Mouse (Mus musculus): ENCODE results near the gene Calcoco1. TPM values are rescaled to one million over a fixed set of nuclear protein-coding genes. Genes with fewer than 3 reads are reported as not detected.
A peak's percentile ranks its signal among the peaks of the same experiment; 100 is the strongest.

Calcoco1 gene
- polyA plus RNA-seq (2015; fragmentation: Nextera tagmentation; extraction: Ambion mirVana), result 84.4 and 85.7 TPM in 2 replicates

GRCm38 (mm10) chr15:102721980-102722475 is at the start of gene Calcoco1:
TSS of gene Calcoco1 (minus strand) at chr15:102722178.
- Histone ChIP-seq H3K9me3 (replicated peaks; ENCODE audit: control insufficient read depth, low read length) (no peaks in the 10 kb centered on the region), H3K4me3 (ENCODE audit: low read length) (peak within 1 kb of the TSS; percentile 89), H3K27me3 (ENCODE audit: control insufficient read depth, insufficient read depth, low read length) (no peaks in the 10 kb centered on the region), H3K36me3 (ENCODE audit: control insufficient read depth, insufficient read depth) (peaks cover 18% of the 10 kb centered on the region), H3K4me2 (ENCODE audit: low read depth, low read length) (peak within 1 kb of the TSS; percentile 91), H3K27ac (ENCODE audit: low read length) (peak within 1 kb of the TSS; percentile 91), H3K4me1 (ENCODE audit: control insufficient read depth, insufficient read depth, low read length) (peaks cover 15% of the 10 kb centered on the region), H3K9ac (ENCODE audit: low read length) (peak within 1 kb of the TSS; percentile 87)
- peak; percentile 98 for ATAC-seq (replicated peaks; ENCODE audit: extremely low read depth, insufficient read depth, low FRiP score)
- under 1% methylated on average over 27 of the region's 27 CpGs for WGBS

GRCm38 (mm10) chr15:102770866-102771265 is 48.9 kb upstream of the Calcoco1 start:
- H3K9ac ChIP-seq (ENCODE audit: low read length), result no peak overlapping the region
- no peak overlapping the region for H3K4me2 ChIP-seq (ENCODE audit: low read depth, low read length)
- 33% methylated on average over 7 of the region's 7 CpGs for WGBS
- H3K4me3 ChIP-seq (ENCODE audit: low read length), result no peak overlapping the region
- no peaks in the 10 kb centered on the region for H3K36me3 ChIP-seq (ENCODE audit: control insufficient read depth, insufficient read depth)
- H3K9me3 ChIP-seq (replicated peaks; ENCODE audit: control insufficient read depth, low read length), result no peaks in the 10 kb centered on the region
- ATAC-seq (replicated peaks; ENCODE audit: extremely low read depth, insufficient read depth, low FRiP score), result no peak
- no peak overlapping the region for H3K27ac ChIP-seq (ENCODE audit: low read length)
- no peaks in the 10 kb centered on the region for H3K4me1 ChIP-seq (ENCODE audit: control insufficient read depth, insufficient read depth, low read length)
- H3K27me3 ChIP-seq (ENCODE audit: control insufficient read depth, insufficient read depth, low read length), result peaks cover 5% of the 10 kb centered on the region

- Histone ChIP-seq H3K27ac (ENCODE audit: low read length) (no peak overlapping the region), H3K36me3 (ENCODE audit: control insufficient read depth, insufficient read depth) (no peaks in the 10 kb centered on the region), H3K27me3 (ENCODE audit: control insufficient read depth, insufficient read depth, low read length) (peaks cover 41% of the 10 kb centered on the region), H3K4me2 (ENCODE audit: low read depth, low read length) (no peak overlapping the region), H3K9me3 (replicated peaks; ENCODE audit: control insufficient read depth, low read length) (no peaks in the 10 kb centered on the region), H3K4me1 (ENCODE audit: control insufficient read depth, insufficient read depth, low read length) (no peaks in the 10 kb centered on the region), H3K9ac (ENCODE audit: low read length) (no peak overlapping the region), H3K4me3 (ENCODE audit: low read length) (no peak overlapping the region)
- WGBS, result 28% methylated on average over 2 of the region's 2 CpGs
- no peak for ATAC-seq (replicated peaks; ENCODE audit: extremely low read depth, insufficient read depth, low FRiP score)
Observed at GRCm38 (mm10) chr15:102765207-102765606, 43.2 kb upstream of the Calcoco1 start.

GRCm38 (mm10) chr15:102761745-102762378 is 39.9 kb upstream of the Calcoco1 start:
- Histone ChIP-seq H3K9me3 (replicated peaks; ENCODE audit: control insufficient read depth, low read length) (peaks cover 4% of the 10 kb centered on the region; the same call in 1 of the 2 replicates), H3K4me3 (ENCODE audit: low read length) (no peak overlapping the region), H3K4me2 (ENCODE audit: low read depth, low read length) (no peak overlapping the region), H3K4me1 (ENCODE audit: control insufficient read depth, insufficient read depth, low read length) (no peaks in the 10 kb centered on the region), H3K9ac (ENCODE audit: low read length) (no peak overlapping the region), H3K27ac (ENCODE audit: low read length) (no peak overlapping the region), H3K27me3 (ENCODE audit: control insufficient read depth, insufficient read depth, low read length) (peaks cover 49% of the 10 kb centered on the region), H3K36me3 (ENCODE audit: control insufficient read depth, insufficient read depth) (no peaks in the 10 kb centered on the region)
- 10% methylated on average over 7 of the region's 7 CpGs for WGBS
- no peak; the same call in 1 of the 2 replicates for ATAC-seq (replicated peaks; ENCODE audit: extremely low read depth, insufficient read depth, low FRiP score)

- 94% methylated on average over 1 of the region's 1 CpGs for WGBS
- Histone ChIP-seq H3K36me3 (ENCODE audit: control insufficient read depth, insufficient read depth) (no peaks in the 10 kb centered on the region), H3K27ac (ENCODE audit: low read length) (no peak overlapping the region), H3K9ac (ENCODE audit: low read length) (no peak overlapping the region), H3K4me1 (ENCODE audit: control insufficient read depth, insufficient read depth, low read length) (no peaks in the 10 kb centered on the region), H3K27me3 (ENCODE audit: control insufficient read depth, insufficient read depth, low read length) (peaks cover 62% of the 10 kb centered on the region), H3K4me2 (ENCODE audit: low read depth, low read length) (no peak overlapping the region), H3K4me3 (ENCODE audit: low read length) (no peak overlapping the region), H3K9me3 (replicated peaks; ENCODE audit: control insufficient read depth, low read length) (peaks cover 4% of the 10 kb centered on the region; the same call in 1 of the 2 replicates)
- no peak for ATAC-seq (replicated peaks; ENCODE audit: extremely low read depth, insufficient read depth, low FRiP score)
Observed at GRCm38 (mm10) chr15:102757686-102758085, 35.7 kb upstream of the Calcoco1 start.

GRCm38 (mm10) chr15:102755053-102755452 is 33.1 kb upstream of the Calcoco1 start:
- no peak overlapping the region for H3K9ac ChIP-seq (ENCODE audit: low read length)
- peaks cover 57% of the 10 kb centered on the region for H3K27me3 ChIP-seq (ENCODE audit: control insufficient read depth, insufficient read depth, low read length)
- H3K4me2 ChIP-seq (ENCODE audit: low read depth, low read length), result no peak overlapping the region
- no peaks in the 10 kb centered on the region for H3K36me3 ChIP-seq (ENCODE audit: control insufficient read depth, insufficient read depth)
- 49% methylated on average over 5 of the region's 5 CpGs for WGBS
- ATAC-seq (replicated peaks; ENCODE audit: extremely low read depth, insufficient read depth, low FRiP score), result no peak
- 0 out of 2 replicates have a peak, but pooled peaks cover 2% of the 10 kb centered on the region for H3K4me1 ChIP-seq (ENCODE audit: control insufficient read depth, insufficient read depth, low read length)
- no peak overlapping the region for H3K27ac ChIP-seq (ENCODE audit: low read length)
- peaks cover 4% of the 10 kb centered on the region; the same call in 1 of the 2 replicates for H3K9me3 ChIP-seq (replicated peaks; ENCODE audit: control insufficient read depth, low read length)
- H3K4me3 ChIP-seq (ENCODE audit: low read length), result no peak overlapping the region

GRCm38 (mm10) chr15:102754361-102754760 is 32.4 kb upstream of the Calcoco1 start:
- Histone ChIP-seq H3K9ac (ENCODE audit: low read length) (no peak overlapping the region), H3K27ac (ENCODE audit: low read length) (no peak overlapping the region), H3K36me3 (ENCODE audit: control insufficient read depth, insufficient read depth) (no peaks in the 10 kb centered on the region), H3K4me3 (ENCODE audit: low read length) (no peak overlapping the region), H3K4me1 (ENCODE audit: control insufficient read depth, insufficient read depth, low read length) (0 out of 2 replicates have a peak, but pooled peaks cover 3% of the 10 kb centered on the region), H3K9me3 (replicated peaks; ENCODE audit: control insufficient read depth, low read length) (peaks cover 4% of the 10 kb centered on the region; the same call in 1 of the 2 replicates), H3K4me2 (ENCODE audit: low read depth, low read length) (no peak overlapping the region), H3K27me3 (ENCODE audit: control insufficient read depth, insufficient read depth, low read length) (peaks cover 51% of the 10 kb centered on the region)
- 58% methylated on average over 7 of the region's 7 CpGs for WGBS
- no peak for ATAC-seq (replicated peaks; ENCODE audit: extremely low read depth, insufficient read depth, low FRiP score)

- no peak overlapping the region for H3K27ac ChIP-seq (ENCODE audit: low read length)
- H3K9ac ChIP-seq (ENCODE audit: low read length), result no peak overlapping the region
- H3K9me3 ChIP-seq (replicated peaks; ENCODE audit: control insufficient read depth, low read length), result peaks cover 4% of the 10 kb centered on the region; the same call in 1 of the 2 replicates
- H3K27me3 ChIP-seq (ENCODE audit: control insufficient read depth, insufficient read depth, low read length), result peaks cover 56% of the 10 kb centered on the region
- H3K36me3 ChIP-seq (ENCODE audit: control insufficient read depth, insufficient read depth), result no peaks in the 10 kb centered on the region
- no peak for ATAC-seq (replicated peaks; ENCODE audit: extremely low read depth, insufficient read depth, low FRiP score)
- no peak overlapping the region for H3K4me3 ChIP-seq (ENCODE audit: low read length)
- 0 out of 2 replicates have a peak, but pooled peaks cover 3% of the 10 kb centered on the region for H3K4me1 ChIP-seq (ENCODE audit: control insufficient read depth, insufficient read depth, low read length)
- no peak overlapping the region for H3K4me2 ChIP-seq (ENCODE audit: low read depth, low read length)
- 6% methylated on average over 13 of the region's 13 CpGs for WGBS
Observed at GRCm38 (mm10) chr15:102753170-102753569, 31.2 kb upstream of the Calcoco1 start.

- 67% methylated on average over 1 of the region's 1 CpGs for WGBS
- no peak for ATAC-seq (replicated peaks; ENCODE audit: extremely low read depth, insufficient read depth, low FRiP score)
- Histone ChIP-seq H3K9me3 (replicated peaks; ENCODE audit: control insufficient read depth, low read length) (no peaks in the 10 kb centered on the region), H3K4me1 (ENCODE audit: control insufficient read depth, insufficient read depth, low read length) (0 out of 2 replicates have a peak, but pooled peaks cover 3% of the 10 kb centered on the region), H3K27me3 (ENCODE audit: control insufficient read depth, insufficient read depth, low read length) (peaks cover 65% of the 10 kb centered on the region), H3K36me3 (ENCODE audit: control insufficient read depth, insufficient read depth) (no peaks in the 10 kb centered on the region), H3K4me2 (ENCODE audit: low read depth, low read length) (no peak overlapping the region), H3K4me3 (ENCODE audit: low read length) (no peak overlapping the region), H3K27ac (ENCODE audit: low read length) (no peak overlapping the region), H3K9ac (ENCODE audit: low read length) (no peak overlapping the region)
Observed at GRCm38 (mm10) chr15:102752164-102752563, 30.2 kb upstream of the Calcoco1 start.

Measured in heart, embryonic 16.5 days (tissue).